Mouse (Mus musculus): Measurements from ENCODE around the gene Phyhipl. TPM values are rescaled to one million over a fixed set of nuclear protein-coding genes. Genes with fewer than 3 reads are reported as not detected.

The Phyhipl gene
- polyA plus RNA-seq, 1 experiment from 2014 or later, result 284 TPM

GRCm38 (mm10) chr10:70654655-70655054, 1.1 kb downstream of the Phyhipl start:
- H3K4me1 ChIP-seq, result peaks cover 16% of the 10 kb centered on the region
- H3K4me3 ChIP-seq, result no peak overlapping the region
- 80% methylated on average over 4 of the region's 4 CpGs for WGBS
- H3K9me3 ChIP-seq, result no peaks in the 10 kb centered on the region
- ATAC-seq (replicated peaks), result no peak
- no peak overlapping the region for H3K4me2 ChIP-seq
- no peaks in the 10 kb centered on the region for H3K27me3 ChIP-seq (replicated peaks)
- no peak overlapping the region for H3K9ac ChIP-seq
- H3K27ac ChIP-seq, result no peak overlapping the region
- no peaks in the 10 kb centered on the region for H3K36me3 ChIP-seq (replicated peaks)

DNA sequence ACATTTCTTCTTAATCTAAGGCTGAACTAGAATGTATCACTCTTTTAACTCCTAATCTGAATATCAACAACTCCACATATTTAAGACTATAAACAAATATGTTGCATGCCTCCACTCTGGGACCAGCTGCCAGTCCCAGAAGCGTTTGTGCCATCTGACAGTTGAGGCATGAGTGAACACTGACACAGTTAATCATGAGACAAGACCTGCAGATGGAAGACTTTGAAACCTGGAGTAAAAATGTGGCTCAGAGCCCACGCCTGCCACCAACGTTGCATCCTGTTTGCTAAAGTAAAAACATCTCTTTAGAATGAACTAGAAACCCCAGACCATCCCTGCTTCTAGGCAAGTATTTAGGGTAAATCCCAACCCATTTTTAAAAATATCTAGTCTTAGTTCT, 1.6 kb downstream of the Phyhipl start:
- no peak overlapping the region for H3K27ac ChIP-seq
- no peak overlapping the region for H3K4me3 ChIP-seq
- H3K9ac ChIP-seq, result no peak overlapping the region
- WGBS, result 73% methylated on average over 3 of the region's 3 CpGs
- no peak overlapping the region for H3K4me2 ChIP-seq
- H3K27me3 ChIP-seq (replicated peaks), result no peaks in the 10 kb centered on the region
- no peaks in the 10 kb centered on the region for H3K36me3 ChIP-seq (replicated peaks)
- no peak for ATAC-seq (replicated peaks)
- peaks cover 16% of the 10 kb centered on the region for H3K4me1 ChIP-seq
- no peaks in the 10 kb centered on the region for H3K9me3 ChIP-seq

DNA sequence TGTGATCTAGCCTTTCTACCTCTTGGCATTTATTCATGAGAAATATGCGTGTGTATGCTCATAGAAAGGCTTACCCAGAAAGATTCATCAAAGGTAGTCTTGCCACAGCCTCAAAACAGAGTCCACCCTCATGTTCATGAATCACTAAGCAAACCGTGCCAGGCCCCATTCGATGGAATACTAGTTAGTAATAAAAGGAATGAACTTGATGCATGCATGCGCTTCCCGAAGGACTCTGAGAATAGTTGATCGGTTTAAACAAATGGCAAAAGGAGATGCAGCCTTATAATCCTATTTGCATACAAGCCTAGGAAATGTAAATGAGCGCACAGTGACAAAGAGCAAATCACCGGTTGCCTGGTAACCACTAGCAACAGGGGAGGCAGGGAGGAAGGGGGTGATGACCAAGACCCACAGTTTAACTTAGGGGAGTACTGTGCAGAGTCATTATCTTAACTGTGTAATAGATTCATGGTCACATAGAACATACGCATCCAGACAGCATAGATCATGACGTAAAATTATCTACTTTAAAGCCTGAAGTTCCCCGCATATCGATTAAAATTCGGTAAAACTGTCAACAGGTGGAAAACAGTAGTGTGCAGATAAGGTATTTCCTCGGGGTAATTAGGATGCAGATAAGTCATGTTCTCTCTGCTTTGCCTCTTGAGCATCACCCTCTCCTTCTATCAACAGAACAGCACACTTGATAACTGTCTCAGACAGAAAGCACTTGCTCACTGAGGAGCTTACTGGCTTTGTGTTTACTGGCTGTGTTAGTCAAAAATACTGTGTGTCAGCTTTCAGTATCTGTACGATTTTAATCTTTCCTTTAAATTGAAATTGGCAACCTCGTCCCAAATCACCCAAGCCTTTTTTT, 3.8 kb downstream of the Phyhipl start:
- H3K36me3 ChIP-seq (replicated peaks), result no peaks in the 10 kb centered on the region
- no peaks in the 10 kb centered on the region for H3K9me3 ChIP-seq
- H3K27me3 ChIP-seq (replicated peaks), result no peaks in the 10 kb centered on the region
- 25% methylated on average over 16 of the region's 16 CpGs for WGBS
- peak; percentile 69 for ATAC-seq (replicated peaks)
- H3K27ac ChIP-seq, result peak overlapping the region; percentile 34; the same call in 1 of the 2 replicates
- H3K4me3 ChIP-seq, result no peak overlapping the region
- peak overlapping the region; percentile 30 for H3K4me2 ChIP-seq
- H3K9ac ChIP-seq, result no peak overlapping the region
- peaks cover 16% of the 10 kb centered on the region for H3K4me1 ChIP-seq

DNA sequence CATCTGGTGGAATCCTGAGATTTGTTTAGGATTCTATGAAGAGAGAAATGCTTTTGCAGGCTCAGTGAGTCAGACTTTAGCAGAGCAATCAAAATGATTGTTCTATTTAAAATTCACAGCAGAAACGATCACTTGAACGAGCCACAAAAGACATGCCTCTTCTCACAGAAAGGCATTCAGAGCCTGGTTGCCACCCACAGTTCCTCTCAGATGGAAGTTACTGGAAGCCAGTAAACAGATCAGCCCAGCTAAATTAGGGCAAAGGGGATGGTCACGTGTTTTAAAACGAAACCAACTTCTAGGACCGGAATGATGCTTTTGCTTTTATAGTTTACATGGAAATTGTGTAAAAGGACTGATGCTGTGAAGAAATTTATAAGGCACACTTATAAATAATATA, 6.9 kb downstream of the Phyhipl start:
- 54% methylated on average over 5 of the region's 5 CpGs for WGBS
- ATAC-seq (replicated peaks), result no peak
- no peak overlapping the region for H3K4me3 ChIP-seq
- no peaks in the 10 kb centered on the region for H3K9me3 ChIP-seq
- H3K4me1 ChIP-seq, result peaks cover 10% of the 10 kb centered on the region
- H3K4me2 ChIP-seq, result no peak overlapping the region
- no peaks in the 10 kb centered on the region for H3K36me3 ChIP-seq (replicated peaks)
- H3K9ac ChIP-seq, result no peak overlapping the region
- H3K27ac ChIP-seq, result no peak overlapping the region
- H3K27me3 ChIP-seq (replicated peaks), result no peaks in the 10 kb centered on the region

DNA sequence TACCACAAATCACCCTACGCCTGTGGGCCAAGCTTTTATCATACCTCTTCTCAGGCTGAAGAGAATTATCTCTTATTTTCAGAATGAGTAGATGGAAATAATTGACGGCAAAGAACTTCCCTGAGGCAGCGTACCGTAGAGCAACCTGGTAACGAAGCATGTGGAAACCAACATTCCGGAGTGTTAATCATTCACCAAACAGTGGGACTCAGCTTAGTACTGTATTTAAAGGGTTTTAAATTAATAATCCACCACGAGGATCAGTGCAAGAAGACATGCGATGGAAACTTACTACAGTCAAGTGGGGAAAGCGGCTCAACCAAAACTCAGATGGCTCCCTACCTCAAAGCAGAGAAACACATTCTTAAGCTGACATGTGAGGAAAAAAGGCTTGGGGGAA, 12.6 kb downstream of the Phyhipl start:
- Histone ChIP-seq H3K27ac (no peak overlapping the region), H3K9ac (no peak overlapping the region), H3K36me3 (replicated peaks) (no peaks in the 10 kb centered on the region), H3K4me1 (peaks cover 4% of the 10 kb centered on the region; the same call in 1 of the 2 replicates), H3K4me3 (no peak overlapping the region), H3K27me3 (replicated peaks) (no peaks in the 10 kb centered on the region), H3K4me2 (no peak overlapping the region), H3K9me3 (no peaks in the 10 kb centered on the region)
- 72% methylated on average over 9 of the region's 9 CpGs for WGBS
- no peak for ATAC-seq (replicated peaks)

DNA sequence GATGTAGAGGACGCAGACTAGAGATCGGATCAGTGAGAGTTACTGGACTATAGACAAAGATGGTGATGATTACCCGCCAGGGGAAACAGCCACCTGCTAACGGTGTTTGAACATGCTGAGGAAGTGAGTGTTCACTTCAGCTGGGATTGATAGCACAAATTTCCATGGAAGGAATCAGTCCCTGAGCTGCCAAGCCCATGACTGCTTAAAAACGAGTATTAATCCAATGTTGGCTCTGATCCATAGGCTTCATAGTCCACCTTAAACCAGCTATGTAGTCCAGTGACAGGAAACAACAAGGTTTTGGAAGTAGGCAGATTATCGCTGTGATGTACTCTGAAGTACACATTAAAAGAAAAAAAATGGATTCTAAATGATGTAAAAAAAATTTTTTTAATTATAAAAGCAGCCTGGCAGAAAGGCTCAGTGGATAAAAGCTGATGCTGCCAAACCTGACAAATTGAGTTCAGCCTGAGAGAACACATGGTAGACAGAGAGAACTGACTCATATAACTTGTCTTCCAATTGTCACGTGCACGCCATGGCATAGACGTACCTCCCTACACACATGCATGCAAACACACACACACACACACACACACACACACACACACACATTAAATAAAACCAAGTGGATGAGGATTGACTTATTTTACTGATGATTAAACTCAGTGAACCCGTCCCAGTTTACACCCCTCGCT, 14.7 kb downstream of the Phyhipl start:
- Histone ChIP-seq H3K9ac (no peak overlapping the region), H3K4me3 (no peak overlapping the region), H3K27me3 (replicated peaks) (no peaks in the 10 kb centered on the region), H3K4me2 (no peak overlapping the region), H3K4me1 (peaks cover 4% of the 10 kb centered on the region; the same call in 1 of the 2 replicates), H3K36me3 (replicated peaks) (no peaks in the 10 kb centered on the region), H3K27ac (peak overlapping the region; percentile 31), H3K9me3 (no peaks in the 10 kb centered on the region)
- WGBS, result 77% methylated on average over 11 of the region's 11 CpGs
- no peak for ATAC-seq (replicated peaks)

GRCm38 (mm10) chr10:70640075-70640737, 15.6 kb downstream of the Phyhipl start:
- Histone ChIP-seq H3K9ac (no peak overlapping the region), H3K27ac (peak overlapping the region; percentile 31), H3K4me1 (peaks cover 4% of the 10 kb centered on the region; the same call in 1 of the 2 replicates), H3K36me3 (replicated peaks) (no peaks in the 10 kb centered on the region), H3K9me3 (no peaks in the 10 kb centered on the region), H3K27me3 (replicated peaks) (no peaks in the 10 kb centered on the region), H3K4me3 (no peak overlapping the region), H3K4me2 (no peak overlapping the region)
- peak; percentile 66; the same call in 1 of the 2 replicates for ATAC-seq (replicated peaks)
- 44% methylated on average over 17 of the region's 17 CpGs for WGBS

- H3K4me1 ChIP-seq, result peaks cover 4% of the 10 kb centered on the region; the same call in 1 of the 2 replicates
- no peak overlapping the region for H3K4me3 ChIP-seq
- H3K9ac ChIP-seq, result no peak overlapping the region
- 59% methylated on average over 12 of the region's 12 CpGs for WGBS
- no peak overlapping the region for H3K4me2 ChIP-seq
- no peak overlapping the region for H3K27ac ChIP-seq
- ATAC-seq (replicated peaks), result no peak
- H3K9me3 ChIP-seq, result no peaks in the 10 kb centered on the region
- no peaks in the 10 kb centered on the region for H3K27me3 ChIP-seq (replicated peaks)
- no peaks in the 10 kb centered on the region for H3K36me3 ChIP-seq (replicated peaks)
Observed at GRCm38 (mm10) chr10:70637640-70638328, 18.0 kb downstream of the Phyhipl start.

DNA sequence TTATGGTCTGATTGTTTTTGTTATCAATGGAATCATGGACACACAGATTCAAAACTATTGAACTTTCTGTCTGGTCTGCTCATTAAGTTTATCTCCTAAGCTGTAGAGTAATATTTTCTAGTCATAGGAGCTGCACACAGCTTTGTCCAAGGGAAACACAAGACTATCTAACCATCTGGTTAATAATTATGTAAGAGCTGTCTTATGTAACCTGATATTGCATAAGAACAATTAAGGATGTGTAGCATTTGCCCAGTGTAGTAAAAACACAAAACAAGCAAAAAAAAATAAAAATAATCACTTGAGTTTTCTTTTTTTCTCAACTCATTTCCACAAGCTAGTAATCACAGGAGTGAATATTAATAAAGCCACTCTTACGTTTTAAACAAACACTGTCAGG, 20.5 kb downstream of the Phyhipl start:
- peaks cover 4% of the 10 kb centered on the region; the same call in 1 of the 2 replicates for H3K4me1 ChIP-seq
- H3K9ac ChIP-seq, result no peak overlapping the region
- WGBS, result 73% methylated on average over 1 of the region's 1 CpGs
- H3K4me2 ChIP-seq, result no peak overlapping the region
- no peaks in the 10 kb centered on the region for H3K9me3 ChIP-seq
- no peak overlapping the region for H3K4me3 ChIP-seq
- no peak overlapping the region for H3K27ac ChIP-seq
- no peaks in the 10 kb centered on the region for H3K36me3 ChIP-seq (replicated peaks)
- no peak for ATAC-seq (replicated peaks)
- H3K27me3 ChIP-seq (replicated peaks), result no peaks in the 10 kb centered on the region

- Histone ChIP-seq H3K4me3 (no peak overlapping the region), H3K4me1 (no peaks in the 10 kb centered on the region), H3K27ac (no peak overlapping the region), H3K27me3 (replicated peaks) (no peaks in the 10 kb centered on the region), H3K9ac (no peak overlapping the region), H3K9me3 (no peaks in the 10 kb centered on the region), H3K36me3 (replicated peaks) (no peaks in the 10 kb centered on the region), H3K4me2 (no peak overlapping the region)
- no peak for ATAC-seq (replicated peaks)
- WGBS, result 80% methylated on average over 1 of the region's 1 CpGs
Observed at GRCm38 (mm10) chr10:70631142-70631541, 24.6 kb downstream of the Phyhipl start.

GRCm38 (mm10) chr10:70623461-70623860, 32.3 kb downstream of the Phyhipl start:
- Histone ChIP-seq H3K36me3 (replicated peaks) (no peaks in the 10 kb centered on the region), H3K9me3 (no peaks in the 10 kb centered on the region), H3K4me1 (no peaks in the 10 kb centered on the region), H3K9ac (no peak overlapping the region), H3K27me3 (replicated peaks) (no peaks in the 10 kb centered on the region), H3K27ac (no peak overlapping the region), H3K4me3 (no peak overlapping the region), H3K4me2 (no peak overlapping the region)
- 94% methylated on average over 3 of the region's 3 CpGs for WGBS
- ATAC-seq (replicated peaks), result no peak

- no peak for ATAC-seq (replicated peaks)
- Histone ChIP-seq H3K27ac (no peak overlapping the region), H3K36me3 (replicated peaks) (no peaks in the 10 kb centered on the region), H3K9me3 (no peaks in the 10 kb centered on the region), H3K4me1 (no peaks in the 10 kb centered on the region), H3K4me3 (no peak overlapping the region), H3K27me3 (replicated peaks) (no peaks in the 10 kb centered on the region), H3K9ac (no peak overlapping the region), H3K4me2 (no peak overlapping the region)
- WGBS, result 91% methylated on average over 6 of the region's 6 CpGs
Observed at GRCm38 (mm10) chr10:70616377-70616776, 39.4 kb downstream of the Phyhipl start.
